Mouse (Mus musculus): Measurements from ENCODE around the gene Bbx.

GRCm38 (mm10) chr16:50308256-50308655 lies 123.9 kb downstream of the Bbx start:
- TF ChIP-seq CTCF (IDR thresholded peaks at IDR 0.05; ENCODE audit: extremely low read depth, insufficient read depth, low read length) (no peak), POLR2A (IDR thresholded peaks at IDR 0.05; ENCODE audit: extremely low read depth, insufficient read depth, low read length) (no peak)
